Mouse (Mus musculus) MEL (cell line): ENCODE results near the gene Casc4. TPM values are rescaled to one million over a fixed set of nuclear protein-coding genes. Genes with fewer than 3 reads are reported as not detected.
A peak's percentile ranks its signal among the peaks of the same experiment; 100 is the strongest.

Experiments
- DNase-seq: peaks from one replicate; pipeline ENCODE4 v3.0.0; 2011; ENCODE audit warnings: low read depth, low spot score
- H3K27ac ChIP-seq: 2 replicates; pipeline ENCODE4 v1.5.1; 2012; ENCODE audit warnings: low read depth, mild to moderate bottlenecking, control low read depth, low read length, moderate library complexity; ENCODE audit not compliant: control insufficient read depth
- H3K27me3 ChIP-seq, 2 experiments: fragments of 150-350 bp in 1 of 2; sonication (generic) in 1 of 2; 2 replicates each; pipeline ENCODE4 v1.6.1; 2012; ENCODE audit warnings: low read length in 2 of 2, mild to moderate bottlenecking in 2 of 2, improper control_type of control experiment in 1 of 2, moderate library complexity in 1 of 2; ENCODE audit not compliant: insufficient read depth in 2 of 2, control insufficient read depth in 1 of 2
- H3K36me3 ChIP-seq, 2 experiments: 2 replicates each; pipeline ENCODE4 v1.6.1; 2012 to 2014; ENCODE audit warnings: low read length in 2 of 2, improper control_type of control experiment in 1 of 2, inconsistent platforms in 1 of 2, mild to moderate bottlenecking in 1 of 2; ENCODE audit not compliant: insufficient read depth in 2 of 2, control insufficient read depth in 1 of 2
- H3K4me1 ChIP-seq, 2 experiments: fragments of 150-350 bp in 1 of 2; sonication (generic) in 1 of 2; 2 replicates each; pipeline ENCODE4 v1.6.1; 2012; ENCODE audit warnings: low read length in 2 of 2, improper control_type of control experiment in 1 of 2, mild to moderate bottlenecking in 1 of 2; ENCODE audit not compliant: insufficient read depth in 2 of 2, control insufficient read depth in 1 of 2
- H3K4me3 ChIP-seq, 2 experiments: fragments of 150-350 bp in 1 of 2; sonication (generic) in 1 of 2; 2 replicates each; pipeline ENCODE4 v1.5.1; 2012; ENCODE audit warnings: low read depth in 2 of 2, low read length in 2 of 2, mild to moderate bottlenecking in 2 of 2, moderate library complexity in 2 of 2, control low read depth in 1 of 2, improper control_type of control experiment in 1 of 2; ENCODE audit not compliant: control insufficient read depth in 1 of 2, insufficient read depth in 1 of 2
- H3K79me2 ChIP-seq: 2 replicates; pipeline ENCODE4 v1.6.1; 2012; ENCODE audit warnings: mild to moderate bottlenecking, low read length, moderate library complexity; ENCODE audit not compliant: control insufficient read depth, poor library complexity, insufficient read depth
- H3K9ac ChIP-seq: 2 replicates; pipeline ENCODE4 v1.6.1; 2012; ENCODE audit warnings: low read depth, mild to moderate bottlenecking, control low read depth, low read length, moderate library complexity; ENCODE audit not compliant: control insufficient read depth, poor library complexity, severe bottlenecking
- H3K9me3 ChIP-seq: fragments of 150-350 bp; sonication (generic); replicated peaks from 2 replicates; pipeline ENCODE4 v1.6.1; 2012; ENCODE audit warnings: mild to moderate bottlenecking, low read length, improper control_type of control experiment, moderate library complexity; ENCODE audit not compliant: insufficient read depth
- BHLHE40 ChIP-seq: IDR thresholded peaks from 2 replicates; pipeline ENCODE4 v1.6.1; 2012; ENCODE audit warnings: low read depth, mild to moderate bottlenecking, inconsistent platforms, low read length, improper control_type of control experiment, borderline replicate concordance
- CHD1 ChIP-seq: IDR thresholded peaks from 2 replicates; pipeline ENCODE4 v1.6.1; 2012; ENCODE audit warnings: low read depth, mild to moderate bottlenecking, inconsistent platforms, low read length, improper control_type of control experiment
- CHD2 ChIP-seq: IDR thresholded peaks from 2 replicates; pipeline ENCODE4 v1.6.1; 2011; ENCODE audit warnings: low read length, improper control_type of control experiment
- CTCF ChIP-seq, 3 experiments: IDR thresholded peaks in 2 of 3; conservative IDR thresholded peaks in 1 of 3; 2 replicates each; pipeline ENCODE4 v1.5.1; 2011 to 2012; ENCODE audit warnings: low read length in 3 of 3, low read depth in 2 of 3, mild to moderate bottlenecking in 2 of 3, improper control_type of control experiment in 1 of 3, inconsistent platforms in 1 of 3, mixed read lengths in 1 of 3, moderate library complexity in 1 of 3; ENCODE audit not compliant: control insufficient read depth in 1 of 3, insufficient read depth in 1 of 3, poor library complexity in 1 of 3, severe bottlenecking in 1 of 3
- E2F4 ChIP-seq: IDR thresholded peaks from 2 replicates; pipeline ENCODE4 v1.6.1; 2011; ENCODE audit warnings: low read depth, low read length, improper control_type of control experiment, borderline replicate concordance
- ELF1 ChIP-seq: IDR thresholded peaks from 2 replicates; pipeline ENCODE4 v1.6.1; 2014; ENCODE audit warnings: low read depth, mild to moderate bottlenecking, inconsistent platforms, low read length, improper control_type of control experiment, moderate library complexity
- EP300 ChIP-seq, 2 experiments: IDR thresholded peaks; 2 replicates each; pipeline ENCODE4 v1.6.1; 2011; ENCODE audit warnings: improper control_type of control experiment in 2 of 2, low read length in 2 of 2, low read depth in 1 of 2, mild to moderate bottlenecking in 1 of 2
- MAFK ChIP-seq: IDR thresholded peaks from 2 replicates; pipeline ENCODE4 v1.6.1; 2011; ENCODE audit warnings: low read depth, mild to moderate bottlenecking, low read length, improper control_type of control experiment, borderline replicate concordance
- MAX ChIP-seq: IDR thresholded peaks from 2 replicates; pipeline ENCODE4 v1.6.1; 2011; ENCODE audit warnings: low read length, improper control_type of control experiment
- MAZ ChIP-seq: IDR thresholded peaks from 2 replicates; pipeline ENCODE4 v1.6.1; 2012; ENCODE audit warnings: low read depth, mild to moderate bottlenecking, inconsistent platforms, low read length, improper control_type of control experiment
- MEF2A ChIP-seq: IDR thresholded peaks from 2 replicates; pipeline ENCODE4 v1.6.1; 2014; ENCODE audit warnings: low read depth, mild to moderate bottlenecking, inconsistent platforms, low read length, improper control_type of control experiment; ENCODE audit not compliant: poor library complexity, insufficient replicate concordance, severe bottlenecking; ENCODE audit errors: extremely low read depth
- NELFE ChIP-seq: IDR thresholded peaks from 2 replicates; pipeline ENCODE4 v1.6.1; 2011; ENCODE audit warnings: low read depth, low read length, improper control_type of control experiment
- POLR2AphosphoS2 ChIP-seq: IDR thresholded peaks from 2 replicates; pipeline ENCODE4 v1.6.1; 2011; ENCODE audit warnings: low read length, improper control_type of control experiment
- POLR2AphosphoS5 ChIP-seq: IDR thresholded peaks from 2 replicates; pipeline ENCODE4 v1.6.1; 2012; ENCODE audit warnings: low read depth, borderline replicate concordance, mild to moderate bottlenecking, inconsistent platforms, low read length, moderate library complexity, mixed read lengths
- SIN3A ChIP-seq: IDR thresholded peaks from 2 replicates; pipeline ENCODE4 v1.6.1; 2012; ENCODE audit warnings: low read length, improper control_type of control experiment, inconsistent platforms
- TBP ChIP-seq: IDR thresholded peaks from 2 replicates; pipeline ENCODE4 v1.8.0; 2011; ENCODE audit warnings: low read depth, low read length, improper control_type of control experiment
- UBTF ChIP-seq: IDR thresholded peaks from 2 replicates; pipeline ENCODE4 v1.6.1; 2012; ENCODE audit warnings: low read depth, mild to moderate bottlenecking, inconsistent platforms, low read length, improper control_type of control experiment, moderate library complexity, borderline replicate concordance; ENCODE audit not compliant: insufficient read depth
- ZKSCAN1 ChIP-seq: IDR thresholded peaks from 2 replicates; pipeline ENCODE4 v1.6.1; 2012; ENCODE audit warnings: low read depth, mild to moderate bottlenecking, inconsistent platforms, low read length, improper control_type of control experiment, moderate library complexity
- ZMIZ1 ChIP-seq: IDR thresholded peaks from 2 replicates; pipeline ENCODE4 v1.6.1; 2012; ENCODE audit warnings: low read depth, mild to moderate bottlenecking, inconsistent platforms, low read length, improper control_type of control experiment, moderate library complexity
- polyA plus RNA-seq, 2 experiments: library from polyadenylated mRNA; stranded (reverse) in 1 of 2; unstranded in 1 of 2; fragments of >175 nt in 1 of 2; fragments of >200 nt in 1 of 2; gene quantifications; 2 replicates each; pipeline versions ENCODE4 v1.2.1 to v1.2.4; 2012; ENCODE audit warnings: low replicate concordance in 2 of 2, low read depth in 1 of 2; ENCODE audit not compliant: insufficient read length in 2 of 2, insufficient read depth in 1 of 2, missing spikeins in 1 of 2
- total RNA-seq: library from RNA; depleted of rRNA; stranded (reverse); fragments of 300-350 nt; gene quantifications from 2 replicates; pipeline ENCODE4 v1.2.3, GENCODE M21; 2012

Casc4 gene
- total and polyA plus RNA-seq, 3 experiments: 26.0 to 124 (median 30.1) TPM

DNA sequence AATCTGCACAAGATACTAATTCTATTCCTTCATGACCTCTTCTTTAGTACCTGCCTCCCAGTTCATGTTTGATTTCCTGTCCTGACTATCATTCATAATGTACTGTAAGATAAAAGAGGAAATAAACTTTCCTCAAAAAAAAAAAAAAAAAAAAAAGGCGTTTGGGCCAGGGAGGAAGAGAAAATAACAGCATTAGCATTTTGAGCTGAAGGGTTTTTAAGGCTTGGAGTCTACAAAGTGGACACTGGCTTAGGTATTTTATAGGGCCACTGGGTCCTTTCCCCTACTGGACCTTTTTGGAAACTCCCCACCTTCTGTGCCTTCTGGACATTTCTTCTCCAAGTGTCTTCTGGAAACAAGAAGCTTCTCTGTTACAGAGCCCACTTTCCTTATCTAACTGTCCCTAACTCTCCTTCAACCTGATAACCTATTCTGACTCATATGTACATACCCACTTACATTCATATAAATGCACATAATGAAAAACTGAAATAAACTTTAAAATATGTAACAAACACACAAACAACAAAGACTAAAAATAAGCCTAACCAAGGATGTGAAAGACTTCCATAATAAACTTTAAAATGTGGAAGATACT lies 18.8 kb downstream of the Casc4 start (continued):
- TF ChIP-seq TBP (no peak), EP300 (IDR thresholded peaks at IDR 0.05; ENCODE audit: low read depth in 1 of 2, low read length in 2 of 2) (peak; percentile 62 to 80), MAX (no peak), E2F4 (no peak), CHD2 (no peak), MAFK (no peak), UBTF (no peak), ZKSCAN1 (no peak)

GRCm38 (mm10) chr2:121886406-121886805 lies 19.6 kb downstream of the Casc4 start:
- no peak overlapping the region for H3K27ac ChIP-seq
- no peaks in the 10 kb centered on the region for H3K79me2 ChIP-seq
- H3K36me3 ChIP-seq: peaks cover 0 to 9% of the 10 kb centered on the region in 2 experiments; a peak in 2 of 4 replicates
- TF ChIP-seq ZMIZ1: no peak
- no peak for TF ChIP-seq POLR2AphosphoS2
- no peak for TF ChIP-seq TBP
- TF ChIP-seq SIN3A: no peak
- no peak for TF ChIP-seq CHD1
- TF ChIP-seq BHLHE40: no peak
- no peak for TF ChIP-seq ELF1
- TF ChIP-seq CTCF (IDR thresholded peaks at IDR 0.05 in 2 of 3, conservative IDR thresholded peaks at IDR 0.05 in 1 of 3; ENCODE audit: control insufficient read depth in 1 of 3, insufficient read depth in 1 of 3, low read depth in 2 of 3, low read length in 3 of 3, poor library complexity in 1 of 3, severe bottlenecking in 1 of 3): no peak
- no peak for TF ChIP-seq MAFK
- TF ChIP-seq NELFE: no peak
- no peak for TF ChIP-seq MEF2A
- TF ChIP-seq POLR2AphosphoS5: no peak
- TF ChIP-seq MAZ: no peak
- H3K4me3 ChIP-seq: no peak overlapping the region
- no peak for DNase-seq
- H3K27me3 ChIP-seq: no peaks in the 10 kb centered on the region
- no peak overlapping the region for H3K9ac ChIP-seq
- peaks cover 3 to 7% of the 10 kb centered on the region in 2 experiments; a peak in 3 of 4 replicates for H3K4me1 ChIP-seq
- no peaks in the 10 kb centered on the region for H3K9me3 ChIP-seq
